ENCODE assay signal across 9 mouse cellular contexts in the genomic region with DNA sequence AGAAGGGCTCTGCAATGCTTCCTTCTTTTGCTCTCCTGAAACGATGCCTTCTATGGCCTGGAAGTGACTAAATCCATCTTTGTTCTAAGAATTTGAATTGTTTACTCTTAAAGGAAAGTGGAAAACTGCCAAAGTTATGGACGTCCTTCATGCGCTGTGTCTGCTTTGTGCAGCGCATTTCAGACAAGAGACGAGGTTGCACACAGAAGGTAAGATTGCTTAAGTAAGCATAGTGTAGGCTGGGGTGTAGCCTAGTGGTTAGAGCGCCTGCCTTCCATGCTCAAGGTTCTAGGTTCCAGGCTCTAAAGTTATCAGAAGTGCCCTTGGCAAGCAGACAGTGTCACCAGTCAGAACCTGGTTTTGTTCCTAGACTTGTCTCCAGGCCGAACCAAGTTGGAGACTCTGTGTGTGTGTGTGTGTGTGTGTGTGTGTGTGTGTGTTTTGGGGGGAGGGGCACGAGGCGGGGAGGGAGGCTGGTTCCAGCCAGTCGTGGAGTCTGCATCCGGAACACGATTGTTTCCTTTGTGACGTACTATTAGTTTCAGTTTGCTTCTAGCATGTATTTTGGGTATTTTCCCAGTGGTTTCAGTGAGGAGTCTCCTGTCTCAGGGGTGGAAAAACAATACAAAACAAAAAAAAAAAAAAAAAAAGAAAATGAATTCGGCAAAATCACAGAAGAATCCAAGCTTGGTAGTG.
A peak's percentile ranks its signal among the peaks of the same experiment; 100 is the strongest.
DNase-seq lines count a peak whose midpoint lies in the region; ATAC-seq and TF ChIP-seq lines count a peak whose summit lies in the region.
"Had no signal": no experiment of that assay in that cellular context is flagged by ENCODE, and none has a peak within 500 bp of the region (broad histone marks: within the 10 kb centered on the region; RNA-seq: fewer than 3 reads in every experiment).

No protein-coding gene starts in this region.

- TF ChIP-seq CTCF in heart, adult 2 months (IDR thresholded peaks at IDR 0.05): no peak

- intact Hi-C loops in heart, adult 2 months (cut with DNase I): no loop called here

- no peak overlapping the region for H3K9ac ChIP-seq in heart, adult 2 months (ENCODE audit: low read depth, low read length)
- H3K9ac ChIP-seq in heart, embryonic 16.5 days (ENCODE audit: low read length): no peak overlapping the region
- no peak overlapping the region for H3K9ac ChIP-seq in kidney, embryonic 16.5 days (replicated peaks; ENCODE audit: low read length)
- H3K9ac ChIP-seq in neural tube, embryonic 14.5 days (replicated peaks; ENCODE audit: low read depth, low read length): no peak overlapping the region

- H3K27ac ChIP-seq in heart, adult 2 months: peak overlapping the region; percentile 76
- H3K27ac ChIP-seq in heart, embryonic 16.5 days (ENCODE audit: low read length): peak overlapping the region; percentile 48; the same call in 1 of the 2 replicates
- H3K27ac ChIP-seq in kidney, embryonic 16.5 days (ENCODE audit: low read length): peak overlapping the region; percentile 45; the same call in 1 of the 2 replicates
- H3K27ac ChIP-seq in neural tube, embryonic 14.5 days (ENCODE audit: low read depth, low read length): peak overlapping the region; percentile 83

- DNase-seq in heart, adult 2 months: peak; percentile 46 to 53
- DNase-seq in heart, adult 8-10 months (ENCODE audit: low spot score): no peak
- DNase-seq in adipocyte (ENCODE audit: low spot score): peak; percentile 36
- no peak for DNase-seq in embryo, embryonic 11 days

- peaks cover 4% of the 10 kb centered on the region for H3K4me1 ChIP-seq in heart, adult 2 months (ENCODE audit: control insufficient read depth, insufficient read depth, low read length)
- H3K4me1 ChIP-seq in heart, embryonic 16.5 days (ENCODE audit: control insufficient read depth, insufficient read depth, low read length): no peaks in the 10 kb centered on the region
- no peaks in the 10 kb centered on the region for H3K4me1 ChIP-seq in kidney, embryonic 16.5 days (ENCODE audit: insufficient read depth, low read length)
- 0 out of 2 replicates have a peak, but pooled peaks cover 5% of the 10 kb centered on the region for H3K4me1 ChIP-seq in neural tube, embryonic 14.5 days (ENCODE audit: control insufficient read depth, insufficient read depth, low read length)
- H3K4me1 ChIP-seq: megakaryocyte, embryonic 14.5 days had no signal

- H3K9me3 ChIP-seq in heart, embryonic 16.5 days (replicated peaks; ENCODE audit: control insufficient read depth, low read length): peaks cover 2% of the 10 kb centered on the region; the same call in 1 of the 2 replicates
- no peaks in the 10 kb centered on the region for H3K9me3 ChIP-seq in kidney, embryonic 16.5 days (ENCODE audit: low read length)
- H3K9me3 ChIP-seq in neural tube, embryonic 14.5 days (ENCODE audit: control insufficient read depth, low read length): no peaks in the 10 kb centered on the region

- no peaks in the 10 kb centered on the region for H3K36me3 ChIP-seq in heart, adult 2 months (ENCODE audit: control insufficient read depth, insufficient read depth, low read length)
- no peaks in the 10 kb centered on the region; the same call in 1 of the 2 replicates for H3K36me3 ChIP-seq in heart, embryonic 16.5 days (ENCODE audit: control insufficient read depth, insufficient read depth)
- no peaks in the 10 kb centered on the region for H3K36me3 ChIP-seq in kidney, embryonic 16.5 days (ENCODE audit: insufficient read depth, low read length)
- H3K36me3 ChIP-seq in neural tube, embryonic 14.5 days (ENCODE audit: control insufficient read depth, insufficient read depth, low read length): no peaks in the 10 kb centered on the region

- no peak for ATAC-seq in heart, embryonic 16.5 days (replicated peaks; ENCODE audit: extremely low read depth, insufficient read depth, low FRiP score)
- peak; percentile 57 for ATAC-seq in kidney, embryonic 16.5 days (ENCODE audit: low FRiP score, low TSS enrichment)
- peak; percentile 74 for ATAC-seq in neural tube, embryonic 14.5 days (ENCODE audit: low read depth)
- no peak for ATAC-seq in frontal cortex, adult (ENCODE audit: low TSS enrichment)

- no peaks in the 10 kb centered on the region for H3K27me3 ChIP-seq in heart, adult 2 months (ENCODE audit: control insufficient read depth, insufficient read depth, low read length)
- H3K27me3 ChIP-seq in heart, embryonic 16.5 days (ENCODE audit: control insufficient read depth, insufficient read depth, low read length): no peaks in the 10 kb centered on the region
- H3K27me3 ChIP-seq in kidney, embryonic 16.5 days (ENCODE audit: insufficient read depth, low read length): no peaks in the 10 kb centered on the region
- H3K27me3 ChIP-seq in neural tube, embryonic 14.5 days (ENCODE audit: control insufficient read depth, insufficient read depth, low read length): no peaks in the 10 kb centered on the region
- H3K27me3 ChIP-seq: megakaryocyte, embryonic 14.5 days had no signal

- no peak for TF ChIP-seq POLR2A in heart, adult 2 months (IDR thresholded peaks at IDR 0.05; ENCODE audit: insufficient read depth, low read depth, low read length)

- no peak overlapping the region for H3K4me3 ChIP-seq in heart, adult 2 months
- H3K4me3 ChIP-seq in heart, embryonic 16.5 days (ENCODE audit: low read length): no peak overlapping the region
- no peak overlapping the region for H3K4me3 ChIP-seq in kidney, embryonic 16.5 days (ENCODE audit: low read length)
- H3K4me3 ChIP-seq in neural tube, embryonic 14.5 days (ENCODE audit: low read depth, low read length): no peak overlapping the region
- H3K4me3 ChIP-seq: megakaryocyte, embryonic 14.5 days had no signal

- no peak overlapping the region for H3K4me2 ChIP-seq in heart, embryonic 16.5 days (ENCODE audit: low read depth, low read length)
- peak overlapping the region; percentile 17; the same call in 1 of the 2 replicates for H3K4me2 ChIP-seq in kidney, embryonic 16.5 days (replicated peaks; ENCODE audit: low read depth, low read length)
- no peak overlapping the region for H3K4me2 ChIP-seq in neural tube, embryonic 14.5 days (ENCODE audit: low read depth, low read length)

- WGBS in heart, adult 2 months: 49% methylated on average over 14 of the region's 14 CpGs
- WGBS in heart, embryonic 16.5 days: 66% methylated on average over 14 of the region's 14 CpGs
- WGBS in kidney, embryonic 16.5 days: 60% methylated on average over 14 of the region's 14 CpGs
- 58% methylated on average over 14 of the region's 14 CpGs for WGBS in neural tube, embryonic 14.5 days

- 0 out of 2 replicates have a peak, but pooled peaks have one; percentile 26 for TF ChIP-seq EP300 in heart, adult 2 months (IDR thresholded peaks at IDR 0.05; ENCODE audit: insufficient read depth, low read depth, low read length)

- H3K79me2 ChIP-seq in heart, adult 2 months (replicated peaks; ENCODE audit: control insufficient read depth, insufficient read depth, low read length): no peaks in the 10 kb centered on the region

Comparison
In these comparisons a context has a peak if more than half of its experiments do, and no peak if none do; other contexts are left out.
1. DNase-seq: peak in heart, adult 2 months (2 of 2) and adipocyte (single experiment); none in heart, adult 8-10 months (single experiment) and embryo, embryonic 11 days (single experiment).
2. ATAC-seq: peak in kidney, embryonic 16.5 days (single experiment) and neural tube, embryonic 14.5 days (single experiment); none in heart, embryonic 16.5 days (single experiment) and frontal cortex, adult (single experiment).
3. Peak in every context shown above with its lines, with median percentiles within 50 percentile points of each other: H3K27ac ChIP-seq.